ENCODE assay signal across 17 mouse cellular contexts in genomic region chr10:96595435-96596132, GRCm38 (mm10).
"Had no signal": no experiment of that assay in that cellular context is flagged by ENCODE, and none has a peak within 500 bp of the region (broad histone marks: within the 10 kb centered on the region; RNA-seq: fewer than 3 reads in every experiment).

No protein-coding gene starts in this region.

- H3K4me2 ChIP-seq: limb, embryonic 12.5 days; liver, embryonic 13.5 days; lung, embryonic 15.5 days; midbrain, embryonic 12.5 days; neural tube, embryonic 13.5 days had no signal

- H3K4me3 ChIP-seq: limb, embryonic 12.5 days; liver, embryonic 13.5 days; lung, embryonic 15.5 days; midbrain, embryonic 12.5 days; neural tube, embryonic 13.5 days had no signal

- H3K36me3 ChIP-seq: limb, embryonic 12.5 days; liver, embryonic 13.5 days; lung, embryonic 15.5 days; midbrain, embryonic 12.5 days; neural tube, embryonic 13.5 days had no signal

- ATAC-seq: liver, postnatal 0 days; midbrain, embryonic 16.5 days had no signal

- H3K9ac ChIP-seq: limb, embryonic 12.5 days; liver, embryonic 13.5 days; liver, postnatal 0 days; lung, embryonic 15.5 days; midbrain, embryonic 12.5 days; neural tube, embryonic 13.5 days had no signal

- H3K27me3 ChIP-seq: limb, embryonic 12.5 days; liver, embryonic 13.5 days; lung, embryonic 15.5 days; midbrain, embryonic 12.5 days; neural tube, embryonic 13.5 days had no signal

- H3K4me1 ChIP-seq: liver, embryonic 13.5 days; lung, embryonic 15.5 days; neural tube, embryonic 13.5 days had no signal

- H3K9me3 ChIP-seq: limb, embryonic 12.5 days; liver, embryonic 13.5 days; lung, embryonic 15.5 days; midbrain, embryonic 12.5 days; neural tube, embryonic 13.5 days had no signal

- DNase-seq: kidney, adult 11 months; kidney, adult 9 months; kidney, postnatal 10 days; kidney, postnatal 4 days; liver; liver, embryonic 13.5 days; liver, postnatal 0 days; lung, postnatal 14 days; right cerebral cortex, postnatal 14 days; thymus, adult 2 months; thymus, postnatal 25 days had no signal

- H3K27ac ChIP-seq: limb, embryonic 12.5 days; liver, embryonic 13.5 days; lung, embryonic 15.5 days; macrophage; midbrain, embryonic 12.5 days; neural tube, embryonic 13.5 days had no signal
